Mouse (Mus musculus) liver, embryonic 16.5 days (tissue): ENCODE measurements at regions not wholly inside any gene's neighbourhood (a gene's known extent, or its start where the extent isn't known, plus 50 kb on each side); places are given as distances from the start of the nearest gene placed in this dataset.
A peak's percentile ranks its signal among the peaks of the same experiment; 100 is the strongest.

Experiments used
- ATAC-seq: fragments of 200-750 bp; cut with Nextera tagmentation; 2 replicates; pipeline ENCODE4 v1.8.0; 2017; ENCODE audit warnings: low read depth, mild to moderate bottlenecking, moderate number of reproducible peaks, moderate library complexity
- H3K27ac ChIP-seq: fragments of 300-500 bp; sonication (generic); 2 replicates; pipeline ENCODE4 v1.5.1; 2014; ENCODE audit warnings: mild to moderate bottlenecking, low read length
- H3K27me3 ChIP-seq: fragments of 300-500 bp; sonication (generic); 2 replicates; pipeline ENCODE4 v1.6.1; 2014; ENCODE audit warnings: low read depth, low read length, mixed read lengths; ENCODE audit not compliant: control insufficient read depth, insufficient read depth
- H3K36me3 ChIP-seq: fragments of 300-500 bp; sonication (generic); 2 replicates; pipeline ENCODE4 v1.6.1; 2014; ENCODE audit warnings: mild to moderate bottlenecking; ENCODE audit not compliant: control insufficient read depth, insufficient read depth
- H3K4me1 ChIP-seq: fragments of 300-500 bp; sonication (generic); 2 replicates; pipeline ENCODE4 v1.6.1; 2014; ENCODE audit warnings: low read depth, low read length, mixed read lengths; ENCODE audit not compliant: control insufficient read depth
- H3K4me2 ChIP-seq: fragments of 300-500 bp; sonication (generic); 2 replicates; pipeline ENCODE4 v1.6.1; 2014; ENCODE audit warnings: low read depth, low read length, mixed read lengths
- H3K4me3 ChIP-seq: fragments of 300-500 bp; sonication (generic); 2 replicates; pipeline ENCODE4 v1.5.1; 2014; ENCODE audit warnings: low read depth, mild to moderate bottlenecking, low read length
- H3K9ac ChIP-seq: fragments of 300-500 bp; sonication (generic); 2 replicates; pipeline ENCODE4 v1.6.1; 2014; ENCODE audit warnings: low read depth, low read length
- H3K9me3 ChIP-seq: fragments of 300-500 bp; sonication (generic); replicated peaks from 2 replicates; pipeline ENCODE4 v1.6.1; 2016; ENCODE audit warnings: low read length; ENCODE audit not compliant: control insufficient read depth
- WGBS: fragments of 180-500 bp; shearing (Covaris S2); extraction: QIAGEN DNeasy Blood & Tissue Kit; methylation state at CpG from one replicate; pipeline ENCODE4 v1.1.7; 2014; ENCODE audit not compliant: insufficient replicate concordance; 5-methylcytosine and 5-hydroxymethylcytosine counted together

DNA sequence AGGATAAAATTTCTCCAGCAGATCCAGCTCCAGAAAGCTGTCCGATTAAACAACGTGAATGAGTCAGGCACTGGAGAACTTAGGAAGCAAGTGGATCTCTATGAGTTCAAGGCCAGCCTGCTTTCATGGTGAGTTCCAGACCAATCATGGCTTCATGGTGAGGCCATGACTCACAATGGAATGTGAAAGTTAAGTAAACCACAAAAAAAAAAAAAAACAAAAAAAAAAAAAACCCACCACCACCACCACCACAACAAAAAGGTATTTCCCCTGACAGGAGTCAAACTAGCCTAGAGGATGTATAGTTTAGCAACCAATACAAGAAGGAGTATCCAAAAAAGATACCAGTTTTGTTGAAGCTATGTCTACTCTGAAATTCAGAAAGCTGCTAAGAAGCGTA lies 188.5 kb upstream of the Adgrl2 start:
- WGBS: 78% methylated on average over 3 of the region's 3 CpGs
- no peak for ATAC-seq
- H3K4me3 ChIP-seq: no peak overlapping the region
- H3K27ac ChIP-seq: no peak overlapping the region
- H3K9ac ChIP-seq: no peak overlapping the region
- no peaks in the 10 kb centered on the region for H3K9me3 ChIP-seq
- H3K4me1 ChIP-seq: no peaks in the 10 kb centered on the region; the same call in 1 of the 2 replicates
- H3K4me2 ChIP-seq: no peak overlapping the region
- H3K36me3 ChIP-seq: no peaks in the 10 kb centered on the region
- no peaks in the 10 kb centered on the region for H3K27me3 ChIP-seq

DNA sequence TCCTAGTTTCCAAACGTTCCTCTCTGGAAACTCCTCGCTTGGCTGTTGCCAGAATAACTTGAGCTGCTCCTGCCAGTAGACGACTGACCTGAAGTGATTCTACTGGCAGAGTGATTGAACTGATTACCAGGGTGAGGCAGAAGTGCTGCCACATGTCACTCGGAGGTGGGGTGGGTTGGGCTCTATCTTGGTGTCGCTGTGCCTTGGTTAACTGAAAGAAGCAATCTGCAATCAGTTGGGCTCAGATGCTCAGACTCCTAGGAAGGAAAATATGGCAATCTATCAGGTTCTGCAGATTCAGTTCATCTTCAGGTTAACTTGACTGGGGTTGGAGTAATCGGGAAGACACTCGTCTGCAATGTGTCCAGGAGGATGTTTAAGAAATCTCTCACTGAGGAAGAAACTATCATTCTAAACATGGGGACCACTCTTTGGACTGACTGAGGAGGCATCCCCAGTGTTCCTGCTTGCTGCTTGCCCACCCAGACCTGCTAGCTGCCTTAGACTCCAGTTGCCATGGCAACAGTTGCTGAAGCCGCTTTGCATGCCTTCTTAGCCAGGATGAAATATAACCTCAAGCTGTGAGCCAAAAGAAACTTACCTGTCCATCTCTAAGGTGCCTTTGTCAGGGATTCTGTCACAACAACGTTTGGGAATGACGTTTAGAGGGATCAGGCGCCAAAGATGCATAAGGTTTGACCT lies 184.5 kb upstream of the Adgrl2 start:
- 36% methylated on average over 11 of the region's 11 CpGs for WGBS
- Histone ChIP-seq H3K27me3 (no peaks in the 10 kb centered on the region), H3K36me3 (no peaks in the 10 kb centered on the region), H3K4me1 (peaks cover 2% of the 10 kb centered on the region; the same call in 1 of the 2 replicates), H3K4me2 (no peak overlapping the region), H3K27ac (no peak overlapping the region), H3K9ac (no peak overlapping the region), H3K9me3 (no peaks in the 10 kb centered on the region), H3K4me3 (no peak overlapping the region)
- no peak for ATAC-seq

DNA sequence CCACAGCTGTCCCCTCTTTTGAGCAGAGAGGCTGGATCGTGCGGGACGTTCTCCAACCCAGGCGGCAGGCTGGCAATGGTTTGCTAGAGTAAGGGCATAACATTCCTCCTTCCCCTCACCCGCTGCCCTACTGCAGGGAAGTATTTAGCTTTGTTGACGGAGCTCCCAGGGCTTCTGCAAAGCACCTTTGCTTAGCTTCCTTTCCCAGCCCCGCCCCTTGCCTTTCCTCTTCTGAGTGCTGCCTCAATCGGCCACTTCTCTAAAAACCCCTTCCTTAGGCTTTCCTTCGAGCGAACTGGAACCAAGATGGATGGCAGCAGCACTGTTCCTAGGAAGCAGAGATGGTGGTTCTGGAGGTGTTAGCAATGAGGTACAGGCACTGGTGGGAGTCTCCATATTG lies 183.2 kb upstream of the Adgrl2 start:
- Histone ChIP-seq H3K9me3 (no peaks in the 10 kb centered on the region), H3K27ac (no peak overlapping the region), H3K9ac (no peak overlapping the region), H3K4me3 (no peak overlapping the region), H3K4me2 (no peak overlapping the region), H3K4me1 (peaks cover 2% of the 10 kb centered on the region; the same call in 1 of the 2 replicates), H3K36me3 (no peaks in the 10 kb centered on the region), H3K27me3 (no peaks in the 10 kb centered on the region)
- 22% methylated on average over 10 of the region's 10 CpGs for WGBS
- no peak for ATAC-seq

DNA sequence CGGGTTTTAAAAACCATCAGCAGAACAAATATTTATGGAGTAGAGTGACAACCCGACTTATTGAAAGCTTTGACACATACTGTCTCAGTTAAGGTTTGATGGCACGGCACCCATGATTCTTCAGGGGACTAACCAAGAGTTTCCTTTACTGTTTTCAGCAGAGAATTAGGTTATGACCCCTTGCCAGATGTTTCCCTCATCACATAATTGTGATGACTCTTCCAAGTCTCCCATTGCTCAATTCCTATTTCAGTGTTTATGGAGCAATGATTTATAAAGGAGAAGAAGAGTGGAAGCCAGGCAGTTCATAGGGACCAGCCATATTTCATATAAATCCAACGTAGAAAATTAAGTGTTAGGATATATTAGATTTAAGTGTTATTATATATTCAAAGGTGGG lies 181.4 kb upstream of the Adgrl2 start:
- no peak overlapping the region for H3K9ac ChIP-seq
- 61% methylated on average over 4 of the region's 4 CpGs for WGBS
- H3K9me3 ChIP-seq: no peaks in the 10 kb centered on the region
- H3K4me2 ChIP-seq: no peak overlapping the region
- no peak overlapping the region for H3K4me3 ChIP-seq
- H3K4me1 ChIP-seq: peaks cover 2% of the 10 kb centered on the region; the same call in 1 of the 2 replicates
- ATAC-seq: no peak
- no peaks in the 10 kb centered on the region for H3K27me3 ChIP-seq
- H3K27ac ChIP-seq: no peak overlapping the region
- H3K36me3 ChIP-seq: no peaks in the 10 kb centered on the region

DNA sequence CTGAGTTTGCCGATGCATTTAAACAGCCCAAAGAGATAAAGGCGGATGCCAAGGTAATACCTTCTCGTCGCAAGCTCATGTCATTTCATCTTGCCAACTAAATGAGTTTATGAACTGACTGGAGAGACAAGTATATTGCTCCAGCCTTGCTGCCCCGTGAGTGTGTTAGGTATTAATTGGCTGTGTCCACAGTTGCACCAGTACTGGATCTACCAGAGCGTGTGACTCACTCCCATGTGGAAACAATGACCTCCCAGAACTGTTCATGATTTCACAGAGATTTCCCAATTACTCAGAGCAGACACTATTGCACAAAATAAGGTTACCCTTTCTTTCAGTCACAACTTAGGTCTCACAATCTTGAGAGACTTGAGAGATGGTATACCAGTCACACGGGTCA lies 179.8 kb upstream of the Adgrl2 start:
- no peaks in the 10 kb centered on the region for H3K36me3 ChIP-seq
- no peaks in the 10 kb centered on the region for H3K9me3 ChIP-seq
- H3K27ac ChIP-seq: peak overlapping the region; percentile 50; the same call in 1 of the 2 replicates
- H3K4me1 ChIP-seq: peaks cover 2% of the 10 kb centered on the region; the same call in 1 of the 2 replicates
- no peak overlapping the region for H3K9ac ChIP-seq
- 62% methylated on average over 7 of the region's 7 CpGs for WGBS
- ATAC-seq: peak; percentile 67
- no peak overlapping the region for H3K4me3 ChIP-seq
- no peak overlapping the region for H3K4me2 ChIP-seq
- no peaks in the 10 kb centered on the region for H3K27me3 ChIP-seq

DNA sequence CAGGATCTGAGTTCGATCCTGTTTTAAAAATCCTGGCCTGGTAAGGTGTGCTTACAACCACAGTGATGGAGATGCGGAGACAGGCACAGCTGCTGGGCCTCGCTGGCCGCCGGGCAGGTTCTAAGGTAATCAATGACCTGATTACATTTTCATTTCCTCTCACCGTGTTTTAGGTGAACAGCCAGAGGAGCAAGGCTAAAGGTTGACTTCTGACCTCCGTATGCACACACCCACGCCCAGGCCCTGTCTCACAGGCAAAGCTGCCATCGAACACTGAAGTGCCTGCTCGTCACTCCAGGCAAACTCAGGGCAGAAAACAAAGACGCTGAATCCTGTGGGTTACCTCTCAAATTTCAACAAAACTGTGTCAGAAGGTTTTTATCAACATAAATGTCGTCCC lies 179.1 kb upstream of the Adgrl2 start:
- ATAC-seq: peak; percentile 76
- no peak overlapping the region for H3K9ac ChIP-seq
- H3K27me3 ChIP-seq: no peaks in the 10 kb centered on the region
- peaks cover 2% of the 10 kb centered on the region; the same call in 1 of the 2 replicates for H3K4me1 ChIP-seq
- peak overlapping the region; percentile 50 for H3K27ac ChIP-seq
- no peaks in the 10 kb centered on the region for H3K36me3 ChIP-seq
- WGBS: 50% methylated on average over 12 of the region's 12 CpGs
- H3K9me3 ChIP-seq: no peaks in the 10 kb centered on the region
- H3K4me3 ChIP-seq: no peak overlapping the region
- no peak overlapping the region for H3K4me2 ChIP-seq

DNA sequence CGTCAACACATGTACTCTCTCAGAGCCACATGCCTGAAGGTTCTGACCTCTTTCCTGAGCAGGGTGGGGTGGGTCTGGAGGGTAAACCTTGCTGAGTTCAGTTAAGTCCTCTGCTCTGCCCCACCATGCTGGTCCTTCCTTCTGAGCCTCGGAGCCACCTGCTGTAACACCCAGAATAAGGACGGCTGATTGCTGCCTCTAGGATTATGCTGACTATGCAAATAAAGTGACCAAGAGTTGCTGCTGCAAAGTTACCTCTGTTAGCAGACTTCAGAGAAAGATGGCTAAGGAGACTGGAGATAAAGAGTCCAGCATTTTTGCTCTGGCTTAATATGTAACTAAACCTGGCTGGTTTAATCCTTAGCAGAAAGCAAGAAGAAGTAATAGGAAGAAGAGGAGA lies 177.6 kb upstream of the Adgrl2 start:
- Histone ChIP-seq H3K36me3 (no peaks in the 10 kb centered on the region), H3K9ac (no peak overlapping the region), H3K4me1 (peaks cover 2% of the 10 kb centered on the region; the same call in 1 of the 2 replicates), H3K27me3 (no peaks in the 10 kb centered on the region), H3K4me2 (no peak overlapping the region), H3K9me3 (no peaks in the 10 kb centered on the region), H3K27ac (no peak overlapping the region), H3K4me3 (no peak overlapping the region)
- WGBS: 49% methylated on average over 3 of the region's 3 CpGs
- no peak for ATAC-seq

DNA sequence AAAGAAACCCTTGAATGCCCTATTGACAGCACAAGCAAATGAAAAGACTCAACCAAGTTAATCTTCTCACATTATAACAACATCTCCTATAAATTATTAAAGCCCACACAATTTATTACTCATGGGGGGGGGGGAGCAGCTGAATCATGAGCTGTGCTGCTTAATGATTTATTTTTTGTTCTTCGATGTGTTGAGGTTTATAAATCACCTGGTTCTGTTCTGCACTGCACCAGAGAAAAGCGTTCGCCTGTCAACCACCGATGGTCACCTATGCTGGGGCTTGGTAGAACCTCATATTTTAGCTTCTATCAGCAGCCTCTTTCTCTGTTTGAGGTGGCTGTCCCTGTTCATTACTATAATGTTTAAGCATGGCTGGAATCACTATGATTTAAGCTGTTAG lies 174.4 kb upstream of the Adgrl2 start:
- Histone ChIP-seq H3K36me3 (no peaks in the 10 kb centered on the region), H3K4me2 (no peak overlapping the region), H3K9me3 (no peaks in the 10 kb centered on the region), H3K4me3 (no peak overlapping the region), H3K4me1 (no peaks in the 10 kb centered on the region), H3K9ac (no peak overlapping the region), H3K27ac (no peak overlapping the region), H3K27me3 (no peaks in the 10 kb centered on the region)
- WGBS: 73% methylated on average over 4 of the region's 4 CpGs
- no peak for ATAC-seq

DNA sequence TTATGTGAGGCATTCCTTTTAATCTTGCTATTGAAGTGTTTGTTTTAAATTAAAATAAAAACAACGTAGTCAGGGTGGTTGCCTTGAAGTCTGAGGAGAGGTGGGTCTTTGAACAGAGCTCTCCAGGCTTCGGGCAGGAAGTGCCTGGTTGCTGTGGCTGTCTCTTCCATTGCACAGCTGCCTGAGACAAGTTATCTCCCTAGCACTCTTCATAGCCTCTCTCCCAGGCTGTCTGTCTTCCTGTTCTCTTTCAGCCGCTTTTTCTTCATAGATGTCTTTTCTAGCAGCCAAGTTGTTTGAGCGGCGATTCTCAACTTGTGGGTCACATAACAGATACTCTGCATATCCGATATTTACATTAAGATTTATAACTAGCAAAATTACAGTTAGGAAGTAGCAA lies 173.2 kb upstream of the Adgrl2 start:
- no peak overlapping the region for H3K9ac ChIP-seq
- no peak for ATAC-seq
- H3K4me2 ChIP-seq: no peak overlapping the region
- no peaks in the 10 kb centered on the region for H3K27me3 ChIP-seq
- no peaks in the 10 kb centered on the region for H3K36me3 ChIP-seq
- no peaks in the 10 kb centered on the region for H3K4me1 ChIP-seq
- H3K9me3 ChIP-seq: no peaks in the 10 kb centered on the region
- H3K27ac ChIP-seq: no peak overlapping the region
- 44% methylated on average over 6 of the region's 6 CpGs for WGBS
- no peak overlapping the region for H3K4me3 ChIP-seq
